Mouse (Mus musculus) kidney, embryonic 14.5 days (tissue): ENCODE results near the gene Map3k7cl. TPM values are rescaled to one million over a fixed set of nuclear protein-coding genes. Genes with fewer than 3 reads are reported as not detected.

Experiments used
- ATAC-seq: fragments of 200-750 bp; cut with Nextera tagmentation; 2 replicates; pipeline ENCODE4 v1.8.0; 2017; ENCODE audit warnings: moderate number of reproducible peaks, mild to moderate bottlenecking, moderate TSS enrichment, moderate library complexity; ENCODE audit not compliant: low FRiP score, low TSS enrichment
- H3K27ac ChIP-seq: fragments of 300-500 bp; sonication (generic); 2 replicates; pipeline ENCODE4 v1.5.1; 2014; ENCODE audit warnings: low read depth, mild to moderate bottlenecking, low read length, moderate library complexity, mixed read lengths
- H3K27me3 ChIP-seq: fragments of 300-500 bp; sonication (generic); 2 replicates; pipeline ENCODE4 v1.6.1; 2014; ENCODE audit warnings: mild to moderate bottlenecking, low read length; ENCODE audit not compliant: control insufficient read depth, insufficient read depth
- H3K36me3 ChIP-seq: fragments of 300-500 bp; sonication (generic); 2 replicates; pipeline ENCODE4 v1.6.1; 2014; ENCODE audit warnings: low read length, mixed read lengths; ENCODE audit not compliant: control insufficient read depth, insufficient read depth
- H3K4me1 ChIP-seq: fragments of 300-500 bp; sonication (generic); 2 replicates; pipeline ENCODE4 v1.6.1; 2014; ENCODE audit warnings: low read length, mixed read lengths; ENCODE audit not compliant: control insufficient read depth, insufficient read depth
- H3K4me2 ChIP-seq: fragments of 300-500 bp; sonication (generic); replicated peaks from 2 replicates; pipeline ENCODE4 v1.6.1; 2014; ENCODE audit warnings: low read depth, mild to moderate bottlenecking, low read length
- H3K4me3 ChIP-seq: fragments of 300-500 bp; sonication (generic); 2 replicates; pipeline ENCODE4 v1.5.1; 2014; ENCODE audit warnings: mild to moderate bottlenecking, low read length
- H3K9ac ChIP-seq: fragments of 300-500 bp; sonication (generic); 2 replicates; pipeline ENCODE4 v1.6.1; 2014; ENCODE audit warnings: low read depth, mild to moderate bottlenecking, low read length, moderate library complexity
- H3K9me3 ChIP-seq: fragments of 300-500 bp; sonication (generic); 2 replicates; pipeline ENCODE4 v1.6.1; 2016; ENCODE audit warnings: low read length; ENCODE audit not compliant: control insufficient read depth
- WGBS: fragments of 180-500 bp; shearing (Covaris S2); extraction: QIAGEN DNeasy Blood & Tissue Kit; methylation state at CpG from one replicate; pipeline ENCODE4 v1.1.7; 2014; 5-methylcytosine and 5-hydroxymethylcytosine counted together
- polyA plus RNA-seq: library from polyadenylated mRNA; unstranded; fragments of >200 nt; fragmentation: Nextera tagmentation; extraction: Ambion mirVana; gene quantifications from 2 replicates; pipeline ENCODE4 v1.2.1, GENCODE M21; 2014

The Map3k7cl gene
- polyA plus RNA-seq, 1 experiment from 2014 or later, result 1.4 TPM

DNA sequence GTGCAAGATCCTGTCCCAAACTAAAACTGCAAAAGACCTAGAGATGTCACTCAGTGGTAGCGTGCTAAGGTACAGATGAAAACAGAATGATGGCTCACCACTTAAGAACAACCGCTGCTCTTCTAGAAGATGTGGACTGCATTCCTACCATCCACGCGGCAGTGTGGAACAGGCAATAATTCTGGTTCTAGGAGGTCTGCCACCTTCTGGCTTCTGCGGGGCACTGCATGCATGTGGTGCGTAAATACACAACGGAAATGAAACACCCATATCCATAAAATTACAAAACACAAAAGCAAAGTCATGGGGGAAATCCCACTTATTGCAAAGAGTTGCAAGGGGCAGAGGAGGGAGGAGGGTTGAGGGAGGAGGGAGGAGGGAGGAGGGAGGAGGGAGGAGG is 25.8 kb downstream of the Map3k7cl start:
- peaks cover 5% of the 10 kb centered on the region; the same call in 1 of the 2 replicates for H3K4me1 ChIP-seq
- H3K27me3 ChIP-seq, result no peaks in the 10 kb centered on the region
- H3K4me3 ChIP-seq, result no peak overlapping the region
- no peak for ATAC-seq
- H3K36me3 ChIP-seq, result no peaks in the 10 kb centered on the region
- no peak overlapping the region for H3K4me2 ChIP-seq
- H3K9ac ChIP-seq, result no peak overlapping the region
- H3K27ac ChIP-seq, result no peak overlapping the region
- 87% methylated on average over 7 of the region's 7 CpGs for WGBS
- H3K9me3 ChIP-seq, result no peaks in the 10 kb centered on the region

DNA sequence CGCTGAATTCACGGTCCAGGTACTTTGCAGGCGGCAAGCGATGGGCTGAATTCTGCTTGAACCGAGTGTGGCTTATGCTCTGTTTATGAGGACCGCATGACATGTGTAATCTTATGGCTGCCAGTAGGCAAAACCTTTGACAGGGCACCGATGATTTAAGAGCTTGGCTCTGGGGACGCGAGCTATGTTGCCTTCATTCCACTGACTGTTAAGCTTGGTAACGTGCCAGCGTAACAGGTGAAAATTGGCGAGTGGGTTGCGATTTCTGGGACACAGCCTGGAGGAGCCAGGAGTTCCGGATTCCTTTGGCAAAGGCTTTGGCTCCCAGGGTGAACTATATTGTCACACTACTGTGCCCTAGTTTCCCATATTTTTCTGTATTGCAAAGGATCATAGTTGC is 26.3 kb downstream of the Map3k7cl start:
- H3K9ac ChIP-seq, result no peak overlapping the region
- WGBS, result 72% methylated on average over 14 of the region's 14 CpGs
- H3K9me3 ChIP-seq, result no peaks in the 10 kb centered on the region
- H3K4me3 ChIP-seq, result no peak overlapping the region
- peaks cover 5% of the 10 kb centered on the region; the same call in 1 of the 2 replicates for H3K4me1 ChIP-seq
- H3K36me3 ChIP-seq, result no peaks in the 10 kb centered on the region
- ATAC-seq, result no peak
- no peak overlapping the region for H3K27ac ChIP-seq
- H3K4me2 ChIP-seq, result no peak overlapping the region
- H3K27me3 ChIP-seq, result no peaks in the 10 kb centered on the region

DNA sequence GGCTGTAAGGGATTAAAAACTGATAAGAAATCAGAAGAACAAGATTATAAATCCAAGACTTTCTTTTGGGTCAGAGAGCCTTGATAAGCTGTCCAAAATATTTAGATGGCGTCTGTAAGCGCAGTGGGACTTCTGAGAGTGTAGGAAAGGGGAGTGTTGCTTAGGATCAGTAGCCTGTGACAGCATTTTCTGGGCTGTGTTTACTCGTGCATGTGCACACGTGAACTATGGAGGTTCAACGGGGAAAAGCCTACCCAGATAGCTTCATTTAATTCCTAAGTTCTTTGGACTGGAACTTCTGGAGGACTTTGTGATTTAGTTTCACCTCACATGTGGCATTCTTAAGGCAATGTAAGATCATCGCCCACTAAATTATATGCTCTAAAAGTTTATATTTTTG is 29.6 kb downstream of the Map3k7cl start:
- no peak; the same call in 1 of the 2 replicates for ATAC-seq
- Histone ChIP-seq H3K9ac (no peak overlapping the region), H3K36me3 (no peaks in the 10 kb centered on the region), H3K9me3 (no peaks in the 10 kb centered on the region), H3K27me3 (no peaks in the 10 kb centered on the region), H3K4me1 (no peaks in the 10 kb centered on the region), H3K4me2 (no peak overlapping the region), H3K27ac (no peak overlapping the region), H3K4me3 (no peak overlapping the region)
- WGBS, result 62% methylated on average over 6 of the region's 6 CpGs

DNA sequence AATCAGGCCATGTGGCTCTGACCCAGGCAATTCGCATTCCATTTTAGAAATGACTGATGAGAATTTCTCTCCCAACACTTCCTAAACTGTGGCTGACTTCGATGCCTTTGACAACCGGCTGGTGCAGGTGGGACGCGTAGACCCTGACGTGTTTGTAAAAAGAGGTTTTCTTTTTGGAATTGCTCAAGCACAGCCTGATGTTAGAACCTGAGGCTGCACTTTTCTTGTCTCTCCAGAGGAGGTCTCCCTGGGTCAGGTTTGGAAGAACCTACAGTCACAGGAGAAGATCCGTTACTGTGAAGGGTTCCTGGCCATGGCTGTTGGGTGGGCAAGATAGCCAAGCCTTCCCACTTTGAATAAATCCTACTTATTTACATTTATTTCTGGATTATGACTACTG is 31.5 kb downstream of the Map3k7cl start:
- H3K4me2 ChIP-seq, result no peak overlapping the region
- H3K9me3 ChIP-seq, result no peaks in the 10 kb centered on the region
- 54% methylated on average over 7 of the region's 7 CpGs for WGBS
- no peaks in the 10 kb centered on the region for H3K36me3 ChIP-seq
- no peak overlapping the region for H3K9ac ChIP-seq
- H3K27ac ChIP-seq, result no peak overlapping the region
- no peaks in the 10 kb centered on the region for H3K4me1 ChIP-seq
- ATAC-seq, result peak; percentile 57; the same call in 1 of the 2 replicates
- H3K27me3 ChIP-seq, result no peaks in the 10 kb centered on the region
- no peak overlapping the region for H3K4me3 ChIP-seq

DNA sequence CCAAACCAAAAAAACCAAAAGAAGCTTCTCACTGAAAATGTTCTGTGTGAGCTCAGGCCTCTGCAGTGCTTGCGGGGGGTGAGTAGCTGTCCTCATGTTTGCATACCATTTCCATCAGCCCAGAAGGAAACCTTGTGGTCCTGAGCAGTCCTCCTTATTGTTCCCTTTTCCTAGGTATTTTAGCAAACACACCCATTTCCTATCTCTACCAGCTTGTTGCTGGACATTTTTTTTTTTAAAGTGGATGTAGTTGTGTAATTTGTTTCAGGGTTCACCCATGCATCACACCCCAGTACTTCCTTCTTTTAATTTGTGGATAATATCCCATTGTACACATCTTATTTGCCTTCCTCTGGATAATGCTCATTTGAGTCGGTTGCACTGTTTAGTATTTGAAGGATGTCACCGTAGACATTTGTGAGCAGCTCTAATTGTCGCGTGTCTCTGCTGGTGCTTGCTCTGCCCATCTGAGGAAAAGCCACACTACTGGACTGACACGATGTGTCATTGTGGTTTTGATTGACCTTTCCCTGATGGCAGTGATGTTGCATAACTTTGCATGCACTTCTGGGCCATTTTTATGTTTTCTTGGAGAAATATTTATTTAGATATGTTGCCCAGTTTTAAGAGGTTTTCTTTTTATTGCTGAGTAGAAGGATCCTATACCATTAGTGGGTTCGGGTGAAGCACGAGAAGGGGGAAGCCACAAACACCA is 32.6 kb downstream of the Map3k7cl start:
- H3K27ac ChIP-seq, result no peak overlapping the region
- no peak overlapping the region for H3K9ac ChIP-seq
- H3K36me3 ChIP-seq, result no peaks in the 10 kb centered on the region
- no peaks in the 10 kb centered on the region for H3K9me3 ChIP-seq
- H3K4me2 ChIP-seq, result no peak overlapping the region
- no peaks in the 10 kb centered on the region for H3K27me3 ChIP-seq
- no peak for ATAC-seq
- no peak overlapping the region for H3K4me3 ChIP-seq
- H3K4me1 ChIP-seq, result no peaks in the 10 kb centered on the region
- 82% methylated on average over 8 of the region's 8 CpGs for WGBS

- Histone ChIP-seq H3K4me3 (no peak overlapping the region), H3K27ac (no peak overlapping the region), H3K4me2 (no peak overlapping the region), H3K27me3 (no peaks in the 10 kb centered on the region), H3K4me1 (no peaks in the 10 kb centered on the region), H3K9me3 (no peaks in the 10 kb centered on the region), H3K9ac (no peak overlapping the region), H3K36me3 (no peaks in the 10 kb centered on the region)
- 80% methylated on average over 8 of the region's 8 CpGs for WGBS
- ATAC-seq, result no peak
Observed at GRCm38 (mm10) chr16:87587843-87588242, 34.7 kb downstream of the Map3k7cl start.

DNA sequence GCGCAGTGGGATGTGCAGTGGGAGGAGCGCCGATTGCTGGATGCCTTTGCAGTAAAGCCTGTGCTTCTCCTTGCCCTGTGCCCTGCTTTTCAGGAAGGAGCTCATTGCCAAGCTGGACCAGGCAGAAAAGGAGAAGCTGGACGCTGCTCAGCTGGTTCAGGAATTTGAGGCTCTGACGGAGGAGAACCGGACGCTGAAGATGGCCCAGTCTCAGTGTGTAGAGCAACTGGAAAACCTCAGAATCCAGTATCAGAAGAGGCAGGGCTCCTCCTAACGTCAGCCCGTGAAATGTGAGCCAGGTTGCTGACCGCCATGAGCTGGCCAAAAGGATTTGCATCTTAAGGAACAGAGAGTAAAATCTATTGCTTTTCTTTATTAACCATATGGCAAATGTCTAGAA is 41.0 kb downstream of the Map3k7cl start:
- no peak overlapping the region; the same call in 1 of the 2 replicates for H3K4me2 ChIP-seq
- H3K27ac ChIP-seq, result no peak overlapping the region
- 52% methylated on average over 10 of the region's 10 CpGs for WGBS
- H3K9me3 ChIP-seq, result peaks cover 6% of the 10 kb centered on the region
- peaks cover 7% of the 10 kb centered on the region; the same call in 1 of the 2 replicates for H3K4me1 ChIP-seq
- H3K4me3 ChIP-seq, result no peak overlapping the region
- no peak overlapping the region for H3K9ac ChIP-seq
- peak; percentile 47; the same call in 1 of the 2 replicates for ATAC-seq
- no peaks in the 10 kb centered on the region for H3K36me3 ChIP-seq
- no peaks in the 10 kb centered on the region for H3K27me3 ChIP-seq

DNA sequence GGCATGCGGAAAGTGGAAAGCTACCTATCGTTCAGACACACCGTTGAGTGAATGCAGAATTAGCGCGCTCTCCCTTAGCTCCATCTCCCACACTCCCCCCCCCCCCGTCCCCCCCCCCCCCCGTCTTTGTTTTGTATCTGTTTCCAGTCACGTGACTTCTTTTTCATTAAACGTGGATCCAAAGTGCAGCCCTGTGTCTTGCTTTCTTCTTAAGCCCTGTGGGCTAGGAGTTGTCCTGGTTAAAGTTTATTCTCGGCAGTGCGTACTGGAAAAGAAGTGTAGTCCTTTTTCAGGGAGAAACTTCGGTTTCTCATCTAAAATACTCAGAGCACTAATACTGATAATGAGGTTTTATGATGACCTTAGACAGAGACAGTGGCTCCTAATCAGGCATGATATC is 42.0 kb downstream of the Map3k7cl start:
- Histone ChIP-seq H3K9me3 (peaks cover 6% of the 10 kb centered on the region), H3K9ac (no peak overlapping the region), H3K27ac (no peak overlapping the region), H3K4me1 (peaks cover 7% of the 10 kb centered on the region; the same call in 1 of the 2 replicates), H3K36me3 (no peaks in the 10 kb centered on the region), H3K4me2 (no peak overlapping the region), H3K4me3 (no peak overlapping the region), H3K27me3 (no peaks in the 10 kb centered on the region)
- no peak for ATAC-seq
- 85% methylated on average over 10 of the region's 12 CpGs for WGBS

DNA sequence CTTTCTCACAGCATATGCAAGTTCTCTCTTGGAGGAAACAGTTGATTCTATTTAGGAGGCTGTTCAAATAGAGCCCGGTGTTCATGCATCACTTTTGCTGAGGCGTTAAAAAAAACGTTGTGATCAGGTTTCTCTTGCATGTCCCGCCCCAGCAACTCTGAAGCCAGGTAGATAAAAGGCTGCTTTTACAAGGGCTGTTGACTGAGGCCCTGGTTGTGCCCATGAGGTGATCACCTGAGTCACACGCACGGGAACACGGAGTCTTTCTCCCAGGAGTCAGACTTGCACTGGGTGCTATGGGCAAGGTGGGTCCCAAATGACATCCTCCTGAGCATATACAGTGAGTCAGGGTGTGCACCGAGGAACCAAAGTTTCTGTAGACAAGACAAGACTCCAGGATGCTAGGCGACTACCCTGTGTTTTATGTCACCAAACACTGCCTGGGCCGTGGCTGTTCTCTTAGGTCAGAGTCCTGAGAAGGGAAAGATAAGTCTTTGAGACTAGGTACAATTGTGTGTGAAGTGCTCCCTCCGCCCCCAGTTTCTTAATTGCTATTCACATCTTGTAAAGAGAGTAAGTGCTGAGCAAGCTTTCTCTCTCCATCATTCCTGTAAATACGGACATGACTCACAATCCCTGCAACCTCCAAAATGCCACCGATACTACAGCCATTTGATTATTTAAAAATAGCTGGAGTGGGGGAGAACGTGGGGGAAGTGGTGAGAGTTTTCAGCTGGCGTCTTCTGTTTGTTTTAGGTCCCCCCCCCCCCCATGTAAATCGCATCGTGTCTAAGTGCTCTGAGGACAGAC is 49.8 kb downstream of the Map3k7cl start:
- H3K4me3 ChIP-seq, result no peak overlapping the region
- no peak overlapping the region for H3K4me2 ChIP-seq
- no peaks in the 10 kb centered on the region for H3K27me3 ChIP-seq
- no peak overlapping the region for H3K9ac ChIP-seq
- H3K4me1 ChIP-seq, result peaks cover 4% of the 10 kb centered on the region; the same call in 1 of the 2 replicates
- no peak overlapping the region for H3K27ac ChIP-seq
- no peak for ATAC-seq
- WGBS, result 27% methylated on average over 17 of the region's 17 CpGs
- no peaks in the 10 kb centered on the region for H3K9me3 ChIP-seq
- H3K36me3 ChIP-seq, result no peaks in the 10 kb centered on the region
